Mouse (Mus musculus) layer of hippocampus, postnatal 36 days (tissue): ENCODE data around the gene Igf1r. TPM values are rescaled to one million over a fixed set of nuclear protein-coding genes. Genes with fewer than 3 reads are reported as not detected.

Experiments
- DNase-seq, 2 experiments: peaks; one replicate each; pipeline ENCODE4 v3.0.0; 2022
- total RNA-seq, 2 experiments: library from RNA; stranded (reverse); gene quantifications; 2 replicates each; pipeline ENCODE4 v1.2.3; 2021

Igf1r gene
- total RNA-seq, 2 experiments from 2014 or later, result 37.4 to 41.9 TPM

DNA sequence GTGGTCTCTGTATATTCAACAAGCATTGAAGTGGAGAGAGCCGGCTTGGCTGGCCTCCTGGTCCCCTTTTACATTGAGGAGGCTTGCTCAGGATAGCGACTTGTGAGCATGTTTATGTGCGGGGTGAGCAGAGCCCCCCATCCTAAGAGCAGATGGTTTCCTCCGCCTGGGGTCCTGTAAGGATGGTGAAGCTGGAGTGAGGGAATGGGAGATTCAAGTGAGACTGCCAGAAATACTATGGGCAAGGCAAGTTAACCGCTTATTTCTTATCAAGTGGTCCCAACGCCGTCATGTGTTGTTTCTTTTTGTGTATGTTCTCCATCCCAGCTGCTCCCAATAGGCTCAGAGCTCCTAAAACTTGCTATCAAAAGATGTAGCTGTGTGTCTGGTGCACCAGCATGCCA is 175.6 kb downstream of the Igf1r start:
- no peak for DNase-seq

- DNase-seq, result peak; percentile 98
These were observed 176.5 kb downstream of the Igf1r start for GRCm38 (mm10) chr7:68129077-68129511.

DNA sequence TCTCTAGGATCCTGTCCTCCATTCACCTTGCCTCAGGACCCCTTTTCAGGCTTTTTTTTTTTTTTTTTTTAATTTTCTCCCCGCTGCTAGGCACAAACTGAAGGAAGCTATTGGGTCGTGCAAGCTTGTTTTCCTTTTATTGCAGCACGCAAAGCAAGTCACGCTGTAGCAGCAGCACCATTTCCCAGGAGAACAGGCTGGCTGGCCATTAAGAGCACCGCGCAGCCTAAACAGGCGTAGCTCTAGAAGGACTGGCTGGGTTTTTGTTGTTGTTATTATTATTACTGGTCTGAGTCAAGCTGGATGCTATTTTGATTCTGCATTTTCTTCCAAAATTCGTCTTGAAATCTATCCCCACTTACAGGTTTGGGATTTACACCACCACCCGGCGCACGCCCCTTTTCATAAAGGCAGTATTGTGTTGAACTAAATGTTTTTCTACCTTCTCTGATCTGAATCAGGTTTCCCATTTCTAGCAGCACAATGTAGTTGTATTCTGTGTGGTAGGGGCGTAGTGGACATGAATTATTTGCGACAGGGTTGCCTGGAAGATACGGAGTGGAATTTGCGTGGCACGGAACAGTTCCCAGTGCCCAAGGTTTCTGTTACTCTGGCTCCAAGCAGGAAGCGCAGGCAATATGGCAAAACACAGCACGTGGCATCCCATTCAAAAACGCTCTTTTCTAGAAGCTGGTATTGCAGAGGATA is 177.1 kb downstream of the Igf1r start:
- DNase-seq, result peak; percentile 89 to 91

- no peak for DNase-seq
These were observed 178.4 kb downstream of the Igf1r start for GRCm38 (mm10) chr7:68130950-68131580.

GRCm38 (mm10) chr7:68133679-68134078 is 181.1 kb downstream of the Igf1r start:
- no peak for DNase-seq

DNA sequence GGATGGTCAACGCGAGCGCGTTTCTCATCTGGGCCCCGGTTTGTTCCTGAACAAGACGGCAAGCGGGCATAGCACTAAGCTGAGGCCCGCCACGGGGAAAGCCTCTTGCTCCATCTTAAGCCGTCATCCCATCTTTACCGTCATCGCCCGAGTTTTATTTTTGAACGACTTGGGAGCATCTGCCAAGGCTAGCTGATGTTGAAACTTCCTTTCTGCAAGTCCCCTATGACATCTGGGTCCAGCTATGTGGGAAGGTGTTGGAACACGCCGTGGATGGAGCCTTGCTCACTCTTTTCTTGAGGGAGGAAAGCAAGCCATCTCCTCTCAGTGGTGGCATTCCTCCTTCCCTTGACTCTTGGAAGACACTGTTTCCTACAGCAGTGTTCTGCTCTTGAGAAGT is 182.3 kb downstream of the Igf1r start:
- DNase-seq, result no peak

DNA sequence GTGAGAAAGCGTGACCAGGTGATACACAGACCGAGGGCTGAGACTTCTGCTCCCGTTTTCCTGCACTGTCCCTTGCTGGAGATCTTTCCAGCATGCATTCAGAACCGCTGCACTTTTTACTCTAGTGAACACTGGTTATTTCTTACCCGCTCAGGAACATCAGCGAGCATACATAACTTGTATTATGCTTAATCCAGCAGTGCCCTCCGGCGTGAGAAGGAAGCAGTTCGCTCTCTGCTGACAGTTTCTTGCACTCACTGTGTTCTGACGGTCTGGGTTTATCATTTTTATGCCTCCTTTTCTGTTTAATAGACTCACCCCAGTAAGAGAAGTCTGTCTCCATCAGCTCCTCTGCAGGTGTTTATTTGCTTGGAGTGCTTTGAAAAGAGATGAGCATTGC is 183.4 kb downstream of the Igf1r start:
- DNase-seq, result no peak

DNA sequence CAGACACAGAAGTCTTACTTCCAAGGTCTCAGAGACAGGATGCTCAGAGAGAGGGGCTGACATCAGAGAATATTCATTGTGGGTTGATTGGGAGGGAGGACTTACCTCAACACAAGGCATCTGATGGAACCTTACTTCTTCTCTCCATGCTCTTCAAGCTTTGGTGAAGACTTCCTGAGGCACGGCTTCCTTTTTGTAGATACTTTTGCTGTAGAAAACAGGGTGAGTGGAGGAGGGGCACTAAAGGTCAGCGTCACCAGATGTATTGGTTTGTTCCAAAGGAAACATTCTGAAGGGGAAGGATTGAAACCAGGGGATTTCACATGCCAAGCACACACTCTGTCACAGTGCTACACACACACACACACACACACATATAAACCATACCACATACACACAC is 186.8 kb downstream of the Igf1r start:
- no peak for DNase-seq

- DNase-seq, result no peak
These were observed 187.6 kb downstream of the Igf1r start for GRCm38 (mm10) chr7:68140041-68140807.

GRCm38 (mm10) chr7:68144266-68144665 is 191.6 kb downstream of the Igf1r start:
- no peak for DNase-seq

GRCm38 (mm10) chr7:68148297-68149048 is 195.8 kb downstream of the Igf1r start:
- no peak for DNase-seq

DNA sequence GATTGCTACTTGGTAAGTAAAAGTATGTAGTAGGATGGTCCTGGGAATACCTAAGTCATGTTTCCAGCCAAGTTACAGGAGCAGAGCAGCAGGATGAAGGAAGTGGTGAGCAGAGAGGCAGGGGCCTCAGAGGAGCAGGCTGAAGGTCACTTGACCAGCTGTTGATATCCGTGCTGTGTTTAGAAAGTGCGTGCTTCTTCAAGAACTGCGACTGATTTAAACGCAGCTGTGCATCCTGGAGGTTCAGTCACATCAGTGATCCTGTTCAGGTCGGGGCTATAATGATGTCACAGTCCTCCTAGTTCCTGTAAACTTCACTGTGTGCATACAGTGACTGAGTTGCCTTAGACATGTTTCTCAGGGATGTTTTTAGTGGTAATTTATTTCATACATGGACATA is 199.3 kb downstream of the Igf1r start:
- DNase-seq, result no peak

- no peak for DNase-seq
These were observed 199.8 kb downstream of the Igf1r start for GRCm38 (mm10) chr7:68152458-68152857.

- DNase-seq, result no peak
These were observed 200.6 kb downstream of the Igf1r start for GRCm38 (mm10) chr7:68153269-68153668.

DNA sequence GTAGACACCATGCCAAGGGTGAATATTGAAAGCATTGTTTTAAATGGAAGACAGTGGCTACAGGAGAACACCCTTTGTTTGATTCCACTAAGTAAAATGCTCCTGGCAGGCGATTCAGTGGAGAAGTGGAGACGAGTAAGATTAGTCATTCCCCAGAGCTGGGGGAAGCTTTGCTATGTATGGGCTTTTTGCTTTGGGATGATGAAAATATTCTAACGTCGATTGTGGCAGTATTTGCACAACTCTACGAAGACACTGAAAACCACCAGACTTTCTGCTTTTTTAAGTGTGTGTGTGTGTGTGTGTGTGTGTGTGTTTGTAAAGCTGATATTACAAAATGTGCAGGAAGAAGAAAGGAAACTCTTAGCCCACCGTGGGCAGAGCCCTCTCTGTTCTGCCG is 202.0 kb downstream of the Igf1r start:
- no peak for DNase-seq

DNA sequence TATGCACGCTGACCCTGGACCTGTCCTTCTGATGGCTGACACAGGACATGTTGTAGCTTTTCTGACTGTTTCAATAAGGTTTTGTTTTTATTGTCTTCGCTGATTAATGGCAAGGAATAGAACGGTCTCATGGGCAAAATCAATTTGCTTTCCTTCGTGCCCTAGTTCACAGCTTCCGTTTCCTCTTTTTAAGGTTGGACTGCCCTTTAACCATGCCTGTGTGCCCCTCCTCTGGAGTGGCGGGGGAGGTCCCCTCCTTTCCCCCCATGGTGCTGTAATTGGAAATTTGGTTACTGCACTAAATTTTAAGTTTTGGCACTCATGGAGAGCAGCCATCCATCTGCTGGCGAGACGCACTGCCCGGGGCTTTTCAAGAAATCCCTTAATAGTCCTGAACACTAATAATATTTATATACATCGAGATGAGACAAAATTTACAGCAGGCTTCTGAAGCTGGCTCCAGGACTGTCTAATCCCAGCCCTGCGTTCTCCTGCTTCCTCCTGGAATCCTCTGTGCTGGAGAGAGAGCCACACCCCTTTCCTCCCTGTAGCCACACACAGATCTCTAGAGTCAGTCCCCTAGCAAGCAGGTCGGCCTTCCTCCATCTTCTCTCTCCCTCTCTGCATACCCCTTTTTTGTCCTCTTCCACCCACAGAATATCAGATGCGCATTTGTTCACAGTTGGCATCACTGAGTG is 207.6 kb downstream of the Igf1r start:
- DNase-seq, result no peak

DNA sequence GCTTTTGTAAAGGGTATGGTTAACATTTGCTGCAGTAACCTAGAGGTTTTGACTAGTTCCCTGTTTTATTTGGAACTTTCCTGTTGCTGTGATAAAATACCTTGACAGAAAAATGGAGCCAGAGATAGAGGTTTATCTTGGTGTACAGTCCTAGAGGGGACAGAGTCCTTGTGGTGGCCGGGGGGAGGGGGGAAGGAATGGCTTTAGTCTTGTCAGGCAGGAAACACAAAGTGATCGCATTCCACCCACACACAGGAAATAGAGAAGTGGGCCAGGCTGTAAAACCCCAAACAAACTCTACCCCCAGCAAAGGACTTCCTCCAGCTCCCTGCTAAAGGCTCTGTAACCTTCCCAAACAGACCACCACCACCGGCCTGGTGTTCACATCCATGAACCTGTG is 211.4 kb downstream of the Igf1r start:
- no peak for DNase-seq

DNA sequence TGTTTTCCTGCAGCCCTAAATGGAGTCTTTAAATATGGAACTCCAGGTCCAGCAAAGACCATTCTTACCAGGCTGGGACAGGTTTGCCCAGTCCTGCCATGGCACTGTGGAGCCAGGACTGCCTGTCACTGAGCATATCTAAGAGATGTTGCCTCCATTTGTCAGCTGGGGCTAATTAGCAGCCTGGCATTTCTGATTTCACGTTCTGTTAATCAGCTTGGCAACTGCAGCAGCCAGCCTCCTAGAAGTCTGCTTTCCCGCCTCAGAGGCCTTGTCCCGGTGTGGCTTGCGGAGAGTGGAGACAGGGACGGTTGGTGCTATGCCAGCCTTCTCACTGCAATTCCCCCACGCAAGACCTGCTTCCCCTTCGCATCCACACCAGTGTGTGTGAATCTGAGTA is 220.1 kb downstream of the Igf1r start:
- DNase-seq, result no peak

DNA sequence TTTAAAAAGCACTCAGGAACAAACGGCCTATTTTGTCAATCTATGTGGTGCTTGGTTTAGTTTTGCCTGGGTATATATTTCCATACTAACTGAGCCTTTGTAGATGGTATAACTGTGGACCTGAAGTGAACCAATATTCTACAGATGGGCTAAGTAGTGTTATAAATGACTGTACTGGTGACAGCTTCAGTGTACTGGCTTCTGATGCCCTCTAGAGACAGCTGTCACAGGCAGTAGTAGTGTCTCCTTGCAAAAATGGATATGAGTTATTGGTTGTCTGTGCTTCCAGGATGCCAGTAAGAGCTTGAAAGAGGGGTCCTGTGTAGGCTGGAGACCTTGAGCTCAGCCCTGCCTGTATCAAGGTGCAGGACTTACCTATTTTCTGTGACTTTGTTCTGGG is 227.0 kb downstream of the Igf1r start:
- no peak for DNase-seq

GRCm38 (mm10) chr7:68181104-68181503 is 228.5 kb downstream of the Igf1r start:
- no peak for DNase-seq

- no peak for DNase-seq
These were observed 229.4 kb downstream of the Igf1r start for GRCm38 (mm10) chr7:68182025-68182424.

DNA sequence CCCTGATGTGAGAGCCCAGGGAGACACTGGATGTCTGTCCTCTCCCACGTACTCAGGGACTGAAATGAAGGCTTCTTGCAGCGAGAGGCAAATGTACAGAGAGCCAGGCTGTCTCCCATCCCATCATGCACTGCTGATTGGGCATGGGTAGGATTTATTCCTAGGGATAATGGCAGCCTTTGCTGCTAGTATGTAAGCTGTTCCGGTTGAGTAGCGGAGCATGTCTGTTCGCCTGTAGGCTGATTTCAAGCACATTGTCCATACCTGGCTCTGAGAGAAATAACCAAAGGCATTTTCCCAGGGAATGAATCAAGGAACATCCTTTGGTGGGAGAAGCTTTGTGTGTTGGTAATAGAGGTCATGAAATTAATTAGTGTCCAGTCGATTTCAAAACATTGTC is 230.1 kb downstream of the Igf1r start:
- DNase-seq, result no peak
